Mouse (Mus musculus) myocyte (in vitro differentiated cells): ENCODE measurements at regions not wholly inside any gene's neighbourhood (a gene's known extent, or its start where the extent isn't known, plus 50 kb on each side); places are given as distances from the start of the nearest gene placed in this dataset.

Experiments used
- CEBPB ChIP-seq: IDR thresholded peaks from 2 replicates; pipeline ENCODE4 v1.6.1; 2011; ENCODE audit warnings: mild to moderate bottlenecking, moderate library complexity; ENCODE audit not compliant: poor library complexity, insufficient read depth, severe bottlenecking
- E2F4 ChIP-seq: IDR thresholded peaks from one replicate; pipeline ENCODE4 v1.6.1; 2011; ENCODE audit warnings: mild to moderate bottlenecking, control low read depth, moderate library complexity; ENCODE audit not compliant: insufficient read depth
- MAX ChIP-seq: IDR thresholded peaks from one replicate; pipeline ENCODE4 v1.6.1; 2011; ENCODE audit warnings: low read depth, mild to moderate bottlenecking, control low read depth
- MYOD1 ChIP-seq, 3 experiments: IDR thresholded peaks; one replicate each; pipeline ENCODE4 v1.6.1; 2011; ENCODE audit warnings: control low read depth in 2 of 3, low read depth in 2 of 3, mild to moderate bottlenecking in 2 of 3, moderate library complexity in 1 of 3; ENCODE audit not compliant: insufficient read length in 2 of 3, control insufficient read depth in 1 of 3
- MYOG ChIP-seq, 3 experiments: IDR thresholded peaks; one replicate each; pipeline ENCODE4 v1.6.1; 2011; ENCODE audit warnings: control low read depth in 2 of 3, low read depth in 2 of 3, mild to moderate bottlenecking in 2 of 3; ENCODE audit not compliant: insufficient read length in 2 of 3, control insufficient read depth in 1 of 3, insufficient read depth in 1 of 3
- POLR2A ChIP-seq: IDR thresholded peaks from one replicate; pipeline ENCODE4 v1.6.1; 2011; ENCODE audit warnings: low read depth, mild to moderate bottlenecking, control low read depth, moderate library complexity; ENCODE audit not compliant: insufficient read length
- POLR2AphosphoS2 ChIP-seq: IDR thresholded peaks from one replicate; pipeline ENCODE4 v1.6.1; 2011; ENCODE audit warnings: low read depth, control low read depth; ENCODE audit not compliant: insufficient read length
- REST ChIP-seq: IDR thresholded peaks from one replicate; pipeline ENCODE4 v1.6.1; 2011; ENCODE audit warnings: mild to moderate bottlenecking, control low read depth, moderate library complexity; ENCODE audit not compliant: insufficient read depth, insufficient read length
- SRF ChIP-seq: IDR thresholded peaks from one replicate; pipeline ENCODE4 v1.6.1; 2011; ENCODE audit warnings: low read depth; ENCODE audit not compliant: control insufficient read depth, insufficient read length
- TCF12 ChIP-seq: IDR thresholded peaks from one replicate; pipeline ENCODE4 v1.6.1; 2011; ENCODE audit warnings: mild to moderate bottlenecking, control low read depth; ENCODE audit not compliant: poor library complexity, insufficient read depth, severe bottlenecking
- TCF3 ChIP-seq: IDR thresholded peaks from one replicate; pipeline ENCODE4 v1.6.1; 2011; ENCODE audit warnings: low read depth, control low read depth; ENCODE audit not compliant: insufficient read length
- USF1 ChIP-seq: IDR thresholded peaks from one replicate; pipeline ENCODE4 v1.6.1; 2011; ENCODE audit warnings: low read depth, mild to moderate bottlenecking, control low read depth, moderate library complexity

GRCm38 (mm10) chr5:29107276-29107675 lies 88.5 kb upstream of the Rnf32 start:
- TF ChIP-seq REST (no peak), POLR2A (no peak), CEBPB (no peak), MYOD1 (IDR thresholded peaks at IDR 0.05; ENCODE audit: control insufficient read depth in 1 of 3, insufficient read length in 2 of 3, low read depth in 2 of 3) (no peak), POLR2AphosphoS2 (no peak), MAX (no peak), E2F4 (no peak), USF1 (no peak), SRF (no peak), MYOG (IDR thresholded peaks at IDR 0.05; ENCODE audit: control insufficient read depth in 1 of 3, insufficient read depth in 1 of 3, insufficient read length in 2 of 3, low read depth in 2 of 3) (no peak), TCF3 (no peak), TCF12 (no peak)
